Mouse (Mus musculus): ENCODE results near the gene Kif26a.

GRCm38 (mm10) chr12:112221290-112221689 is 75.3 kb downstream of the Kif26a start:
- no peak for TF ChIP-seq POLR2A (IDR thresholded peaks at IDR 0.05; ENCODE audit: control insufficient read depth, low read depth, low read length)
- TF ChIP-seq CTCF (IDR thresholded peaks at IDR 0.05; ENCODE audit: control insufficient read depth, insufficient read depth, insufficient replicate concordance, low read depth, low read length), result no peak

All from testis, adult 2 months (tissue).